Mouse (Mus musculus): ENCODE data around the gene Pusl1.

DNA sequence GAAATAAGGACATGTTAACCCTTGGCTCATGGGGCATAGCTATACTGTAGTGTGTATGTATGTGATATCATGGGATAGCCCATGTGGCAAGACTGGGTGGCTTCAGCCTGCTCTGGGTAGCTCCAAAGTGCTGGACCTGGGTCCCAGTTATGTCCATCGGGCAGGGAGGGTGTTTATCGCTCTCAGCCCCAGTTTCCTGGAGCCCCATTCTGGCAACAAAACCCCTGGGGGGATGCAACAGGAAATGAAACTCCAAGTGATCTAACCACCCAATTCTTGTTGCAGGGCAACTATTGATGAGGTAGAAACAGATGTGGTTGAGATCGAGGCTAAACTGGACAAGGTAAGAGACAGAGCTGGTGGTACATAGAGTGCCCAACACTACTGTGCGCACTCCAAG is 4.2 kb upstream of the Pusl1 start:
- TF ChIP-seq CTCF (IDR thresholded peaks at IDR 0.05; ENCODE audit: borderline replicate concordance, insufficient read depth, low read length) = no peak
- no peak for TF ChIP-seq POLR2A (IDR thresholded peaks at IDR 0.05; ENCODE audit: low read depth, low read length)
